Mouse (Mus musculus): Measurements from ENCODE around the gene Mast3.

The Mast3 gene

GRCm38 (mm10) chr8:70762118-70762517 lies 42.7 kb downstream of the Mast3 start:
- no peak for DNase-seq (ENCODE audit: low spot score in 2 of 2)

- peak; percentile 90 to 91 for DNase-seq (ENCODE audit: low spot score in 2 of 2)
Measured at GRCm38 (mm10) chr8:70760775-70761406, 44.0 kb downstream of the Mast3 start, which contains the start of gene Mpv17l2. TSS of gene Mpv17l2 (minus strand) at chr8:70760946.

GRCm38 (mm10) chr8:70760350-70760749 lies 44.5 kb downstream of the Mast3 start:
- no peak for DNase-seq (ENCODE audit: low spot score in 2 of 2)

GRCm38 (mm10) chr8:70758616-70759561 lies 46.0 kb downstream of the Mast3 start:
- DNase-seq (ENCODE audit: low spot score in 2 of 2): no peak

- no peak for DNase-seq (ENCODE audit: low spot score in 2 of 2)
Measured at GRCm38 (mm10) chr8:70758308-70758615, 46.6 kb downstream of the Mast3 start.

- no peak for DNase-seq (ENCODE audit: low spot score in 2 of 2)
Measured at GRCm38 (mm10) chr8:70757523-70758307, 47.1 kb downstream of the Mast3 start.

GRCm38 (mm10) chr8:70756476-70757040 lies 48.3 kb downstream of the Mast3 start:
- DNase-seq (ENCODE audit: low spot score in 2 of 2): no peak

GRCm38 (mm10) chr8:70755661-70756475 lies 49.0 kb downstream of the Mast3 start:
- no peak for DNase-seq (ENCODE audit: low spot score in 2 of 2)

- no peak for DNase-seq (ENCODE audit: low spot score in 2 of 2)
Measured at GRCm38 (mm10) chr8:70754871-70755660, 49.8 kb downstream of the Mast3 start.

- peak; percentile 89 to 93 for DNase-seq (ENCODE audit: low spot score in 2 of 2)
Measured at GRCm38 (mm10) chr8:70754043-70754870, 50.6 kb downstream of the Mast3 start, which contains the start of gene Rab3a. TSS of gene Rab3a (plus strand) at chr8:70754679.

- peak; percentile 51 to 68 for DNase-seq (ENCODE audit: low spot score in 2 of 2)
Measured at GRCm38 (mm10) chr8:70753151-70753550, 51.7 kb downstream of the Mast3 start.

- DNase-seq (ENCODE audit: low spot score in 2 of 2): peak; percentile 57 to 76
Measured at GRCm38 (mm10) chr8:70752000-70752764, 52.7 kb downstream of the Mast3 start.

GRCm38 (mm10) chr8:70750128-70750680 lies 54.6 kb downstream of the Mast3 start:
- DNase-seq (ENCODE audit: low spot score in 2 of 2): no peak

- no peak for DNase-seq (ENCODE audit: low spot score in 2 of 2)
Measured at GRCm38 (mm10) chr8:70749097-70749674, 55.7 kb downstream of the Mast3 start.

GRCm38 (mm10) chr8:70748246-70749096 lies 56.4 kb downstream of the Mast3 start:
- DNase-seq (ENCODE audit: low spot score in 2 of 2): no peak

- no peak for DNase-seq (ENCODE audit: low spot score in 2 of 2)
Measured at GRCm38 (mm10) chr8:70747211-70747890, 57.5 kb downstream of the Mast3 start.
